In the genomic region with DNA sequence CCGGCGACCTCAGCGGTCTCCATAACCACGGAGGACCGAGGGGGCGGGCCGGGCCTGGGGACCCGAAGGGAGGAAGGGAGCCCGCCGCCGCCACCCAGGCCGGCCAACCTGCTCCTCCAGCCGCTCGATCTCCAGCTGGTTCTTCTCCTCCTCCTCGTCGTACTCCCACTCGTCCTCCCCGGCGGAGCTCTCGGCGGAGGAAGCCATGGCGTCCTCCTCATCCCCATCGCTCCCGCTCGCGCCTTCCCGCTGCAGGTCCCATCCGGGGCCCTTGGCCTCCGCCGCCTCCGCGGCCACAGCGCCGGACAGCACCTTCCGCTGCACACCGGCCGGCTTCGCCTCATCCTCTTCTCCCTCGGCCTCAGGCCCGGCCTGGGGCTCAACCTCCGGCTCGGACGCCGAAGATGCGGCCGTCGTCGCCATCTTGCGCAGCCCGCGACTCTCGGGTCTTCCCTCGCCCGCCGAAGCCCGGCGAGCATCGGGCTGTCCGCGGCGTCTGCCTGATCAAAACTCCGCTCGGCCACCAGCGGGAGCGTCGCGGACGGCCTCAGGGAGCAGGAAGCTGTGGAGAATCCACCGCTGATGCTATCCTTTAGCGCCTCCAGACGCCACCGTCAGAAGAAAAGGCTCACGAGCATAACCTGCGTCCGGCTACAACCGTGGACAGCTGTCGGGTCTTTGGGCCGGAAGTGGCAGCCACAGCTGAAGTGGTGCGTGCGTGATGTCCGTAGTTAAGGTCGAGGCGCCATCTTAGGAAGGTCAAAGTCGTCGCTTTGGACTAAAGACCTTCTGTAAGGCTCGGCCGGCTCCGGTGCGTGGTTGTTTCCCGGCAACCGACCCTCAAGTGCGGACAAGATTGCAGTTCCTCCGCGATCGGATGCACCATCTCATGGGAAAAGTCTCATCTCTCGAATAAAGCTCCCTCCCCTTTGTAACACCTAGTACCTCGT, we compare ENCODE assay signal across 8 mouse cellular contexts. TPM values are rescaled to one million over a fixed set of nuclear protein-coding genes. Genes with fewer than 3 reads are reported as not detected.
DNase-seq lines count a peak whose midpoint lies in the region; ATAC-seq and TF ChIP-seq lines count a peak whose summit lies in the region.

No protein-coding gene starts in this region.

- peak; percentile 25 to 70; a peak in 2 of 4 replicates for TF ChIP-seq POLR2A in MEL (IDR thresholded peaks at IDR 0.05; ENCODE audit: control insufficient read depth in 1 of 2, insufficient read depth in 1 of 2, low read depth in 1 of 2, low read length in 2 of 2, poor library complexity in 1 of 2)
- peak; percentile 47; the same call in 1 of the 2 replicates for TF ChIP-seq POLR2A in olfactory bulb, adult 2 months (IDR thresholded peaks at IDR 0.05; ENCODE audit: insufficient read depth, low read depth, low read length)
- TF ChIP-seq POLR2A in thymus, adult 2 months (IDR thresholded peaks at IDR 0.05; ENCODE audit: control insufficient read depth, extremely low read depth, insufficient read depth, low read length, poor library complexity): peak; percentile 73; the same call in 1 of the 2 replicates

- DNase-seq in MEL (ENCODE audit: low read depth, low spot score): peak; percentile 95
- DNase-seq in cerebellum, adult 18-20 months: peak; percentile 85 to 86
- DNase-seq in heart, postnatal 36 days: peak; percentile 85 to 94
- DNase-seq in layer of hippocampus, adult 2 months (ENCODE audit: low spot score in 2 of 2): peak; percentile 75 to 86
- peak; percentile 94 for DNase-seq in lung, embryonic 14.5 days
- DNase-seq in thymus, adult 2 months: peak; percentile 80

- peaks cover 0 to 12% of the 10 kb centered on the region in 2 experiments; a peak in 2 of 4 replicates for H3K4me1 ChIP-seq in MEL (ENCODE audit: control insufficient read depth in 1 of 2, insufficient read depth in 2 of 2, low read length in 2 of 2)
- H3K4me1 ChIP-seq in forebrain, embryonic 16.5 days (replicated peaks; ENCODE audit: control insufficient read depth, insufficient read depth, low read length): peaks cover 26% of the 10 kb centered on the region
- H3K4me1 ChIP-seq in lung, embryonic 14.5 days (ENCODE audit: insufficient read depth): no peaks in the 10 kb centered on the region
- peaks cover 18% of the 10 kb centered on the region for H3K4me1 ChIP-seq in olfactory bulb, adult 2 months (ENCODE audit: control insufficient read depth, insufficient read depth, low read length)
- H3K4me1 ChIP-seq in thymus, adult 2 months (replicated peaks; ENCODE audit: control insufficient read depth, insufficient read depth, low read length): peaks cover 22% of the 10 kb centered on the region

- ATAC-seq in forebrain, embryonic 16.5 days: peak; percentile 81
- peak; percentile 83 for ATAC-seq in lung, embryonic 14.5 days (ENCODE audit: insufficient read depth)

- TF ChIP-seq CTCF in MEL (IDR thresholded peaks at IDR 0.05 in 2 of 3, conservative IDR thresholded peaks at IDR 0.05 in 1 of 3; ENCODE audit: control insufficient read depth in 1 of 3, insufficient read depth in 1 of 3, low read depth in 2 of 3, low read length in 3 of 3, poor library complexity in 1 of 3, severe bottlenecking in 1 of 3): 0 out of 6 replicates have a peak, but pooled peaks of 1 of the 3 experiments have one; percentile 4
- TF ChIP-seq CTCF in layer of hippocampus, adult 2 months (conservative IDR thresholded peaks at IDR 0.05): no peak
- TF ChIP-seq CTCF in lung, embryonic 14.5 days (IDR thresholded peaks at IDR 0.05; ENCODE audit: low read depth): no peak
- no peak for TF ChIP-seq CTCF in olfactory bulb, adult 2 months (IDR thresholded peaks at IDR 0.05; ENCODE audit: insufficient read depth, low read depth, low read length)
- TF ChIP-seq CTCF in thymus, adult 2 months (IDR thresholded peaks at IDR 0.05; ENCODE audit: borderline replicate concordance, control insufficient read depth, extremely low read depth, insufficient read depth, low read length, poor library complexity): 0 out of 2 replicates have a peak, but pooled peaks have one; percentile 15

- peak overlapping the region; percentile 66 for H3K4me2 ChIP-seq in forebrain, embryonic 16.5 days (ENCODE audit: low read length)
- H3K4me2 ChIP-seq in lung, embryonic 14.5 days: peak overlapping the region; percentile 95

- H3K27me3 ChIP-seq in MEL (ENCODE audit: control insufficient read depth in 1 of 2, insufficient read depth in 2 of 2, low read length in 2 of 2): no peaks in the 10 kb centered on the region
- no peaks in the 10 kb centered on the region for H3K27me3 ChIP-seq in forebrain, embryonic 16.5 days (replicated peaks; ENCODE audit: control insufficient read depth, insufficient read depth, low read length)
- no peaks in the 10 kb centered on the region for H3K27me3 ChIP-seq in lung, embryonic 14.5 days (ENCODE audit: insufficient read depth, low read length)
- no peaks in the 10 kb centered on the region for H3K27me3 ChIP-seq in thymus, adult 2 months (ENCODE audit: control insufficient read depth, insufficient read depth, low read length)

- under 1% methylated on average over 90 of the region's 97 CpGs for WGBS in forebrain, embryonic 16.5 days
- WGBS in lung, embryonic 14.5 days: under 1% methylated on average over 94 of the region's 97 CpGs
- under 1% methylated on average over 97 of the region's 97 CpGs for WGBS in olfactory bulb, adult 2 months
- under 1% methylated on average over 96 of the region's 97 CpGs for WGBS in thymus, adult 2 months

- TF ChIP-seq EP300 in MEL (IDR thresholded peaks at IDR 0.05; ENCODE audit: low read depth in 1 of 2, low read length in 2 of 2): no peak

- H3K79me2 ChIP-seq in MEL (ENCODE audit: control insufficient read depth, insufficient read depth, low read length, poor library complexity): peaks cover 56% of the 10 kb centered on the region

- H3K4me3 ChIP-seq in MEL (ENCODE audit: control insufficient read depth in 1 of 2, insufficient read depth in 1 of 2, low read depth in 2 of 2, low read length in 2 of 2): peak overlapping the region; percentile 91 to 96
- H3K4me3 ChIP-seq in forebrain, embryonic 16.5 days (replicated peaks; ENCODE audit: low read length): peak overlapping the region; percentile 100
- peak overlapping the region; percentile 96 for H3K4me3 ChIP-seq in layer of hippocampus, adult 2 months
- peak overlapping the region; percentile 99 for H3K4me3 ChIP-seq in lung, embryonic 14.5 days (ENCODE audit: low read depth, low read length)
- peak overlapping the region; percentile 84 for H3K4me3 ChIP-seq in olfactory bulb, adult 2 months (ENCODE audit: insufficient read depth, low read depth, low read length)
- peak overlapping the region; percentile 73 for H3K4me3 ChIP-seq in thymus, adult 2 months (ENCODE audit: control insufficient read depth, insufficient read depth, low read length)

- H3K9me3 ChIP-seq in MEL (replicated peaks; ENCODE audit: insufficient read depth, low read length): no peaks in the 10 kb centered on the region
- no peaks in the 10 kb centered on the region for H3K9me3 ChIP-seq in forebrain, embryonic 16.5 days (ENCODE audit: control insufficient read depth, low read length)
- H3K9me3 ChIP-seq in lung, embryonic 14.5 days (ENCODE audit: low read depth, low read length): no peaks in the 10 kb centered on the region

- H3K9ac ChIP-seq in MEL (ENCODE audit: control insufficient read depth, low read depth, low read length, poor library complexity, severe bottlenecking): peak overlapping the region; percentile 96
- H3K9ac ChIP-seq in forebrain, embryonic 16.5 days (replicated peaks; ENCODE audit: low read depth, low read length): peak overlapping the region; percentile 89
- peak overlapping the region; percentile 92 for H3K9ac ChIP-seq in lung, embryonic 14.5 days

- intact Hi-C loops in heart, postnatal 36 days (cut with DNase I): loop anchor here (2.0 kb wide), 1 partner anchor 35 kb away; no protein-coding TSS in a partner anchor

- H3K36me3 ChIP-seq in MEL (ENCODE audit: control insufficient read depth in 1 of 2, insufficient read depth in 2 of 2, low read length in 2 of 2): peaks cover 0 to 8% of the 10 kb centered on the region in 2 experiments; a peak in 2 of 4 replicates
- H3K36me3 ChIP-seq in forebrain, embryonic 16.5 days (ENCODE audit: control insufficient read depth, insufficient read depth): peaks cover 4% of the 10 kb centered on the region; the same call in 1 of the 2 replicates
- H3K36me3 ChIP-seq in lung, embryonic 14.5 days (ENCODE audit: insufficient read depth): peaks cover 41% of the 10 kb centered on the region
- no peaks in the 10 kb centered on the region for H3K36me3 ChIP-seq in thymus, adult 2 months (ENCODE audit: control insufficient read depth, insufficient read depth, low read length)

- TF ChIP-seq RAD21 in MEL (IDR thresholded peaks at IDR 0.05; ENCODE audit: low read depth, low read length): no peak

- peak overlapping the region; percentile 94 for H3K27ac ChIP-seq in MEL (ENCODE audit: control insufficient read depth, low read depth, low read length)
- H3K27ac ChIP-seq in forebrain, embryonic 16.5 days (ENCODE audit: low read length): peak overlapping the region; percentile 99
- H3K27ac ChIP-seq in layer of hippocampus, adult 2 months: peak overlapping the region; percentile 100
- peak overlapping the region; percentile 99 for H3K27ac ChIP-seq in lung, embryonic 14.5 days (ENCODE audit: low read depth)
- H3K27ac ChIP-seq in olfactory bulb, adult 2 months (ENCODE audit: insufficient read depth, low read depth, low read length): peak overlapping the region; percentile 98
- peak overlapping the region; percentile 67 for H3K27ac ChIP-seq in thymus, adult 2 months (ENCODE audit: control insufficient read depth, insufficient read depth, low read length)

RNA-seq across cellular contexts. Expression of gene Sart3, which starts 0.8 kb away (rescaled TPM):
- 38.5 and 41.4 TPM in 2 replicates for total RNA-seq in MEL (2012; rRNA removed)
- polyA plus RNA-seq in MEL (2012; ENCODE audit: insufficient read depth in 1 of 2, insufficient read length in 2 of 2, low read depth in 1 of 2, low replicate concordance in 2 of 2, missing spikeins in 1 of 2): 10 to 100 TPM in 1 of 2 experiments, not detected in 1; 74.4 TPM
- 50.7 and 52.7 TPM in 2 replicates for polyA plus RNA-seq in forebrain, embryonic 16.5 days (2015; fragmentation: Nextera tagmentation; extraction: Ambion mirVana)
- 10 to 100 TPM; 12.4 to 16.6 TPM for total RNA-seq in heart, postnatal 36 days (2021)
- total RNA-seq in layer of hippocampus, adult 2 months (2021): 10 to 100 TPM; 53.5 to 54.4 TPM
- polyA plus RNA-seq in lung, embryonic 14.5 days (2014; fragmentation: Nextera tagmentation; extraction: Ambion mirVana): 53.8 and 63.1 TPM in 2 replicates
- not detected in 2 replicates for polyA plus RNA-seq in olfactory bulb, adult 2 months (2012; ENCODE audit: insufficient read depth, insufficient read length, low replicate concordance, missing spikeins)
- polyA plus RNA-seq in thymus, adult 2 months (2012; rRNA removed): 47.5 and 53.1 TPM in 2 replicates

RNA-seq across cellular contexts. Expression of gene Iscu, which starts 1.1 kb away (rescaled TPM):
- 84.1 and 95.7 TPM in 2 replicates for total RNA-seq in MEL (2012; rRNA removed)
- 100 to 1,000 TPM in 1 of 2 experiments, not detected in 1; 150 TPM for polyA plus RNA-seq in MEL (2012; ENCODE audit: insufficient read depth in 1 of 2, insufficient read length in 2 of 2, low read depth in 1 of 2, low replicate concordance in 2 of 2, missing spikeins in 1 of 2)
- polyA plus RNA-seq in forebrain, embryonic 16.5 days (2015; fragmentation: Nextera tagmentation; extraction: Ambion mirVana): 76.9 and 79.6 TPM in 2 replicates
- total RNA-seq in heart, postnatal 36 days (2021): 100 to 1,000 TPM; 164 to 172 TPM
- 100 to 1,000 TPM; 111 to 122 TPM for total RNA-seq in layer of hippocampus, adult 2 months (2021)
- 112 and 116 TPM in 2 replicates for polyA plus RNA-seq in lung, embryonic 14.5 days (2014; fragmentation: Nextera tagmentation; extraction: Ambion mirVana)
- not detected in 2 replicates for polyA plus RNA-seq in olfactory bulb, adult 2 months (2012; ENCODE audit: insufficient read depth, insufficient read length, low replicate concordance, missing spikeins)
- polyA plus RNA-seq in thymus, adult 2 months (2012; rRNA removed): 80.6 and 93.7 TPM in 2 replicates

RNA-seq across cellular contexts. Expression of gene Tmem119, which starts 28.8 kb away (rescaled TPM):
- not detected in 2 replicates for total RNA-seq in MEL (2012; rRNA removed)
- under 1 TPM in 1 of 2 experiments, not detected in 1; 0.13 TPM for polyA plus RNA-seq in MEL (2012; ENCODE audit: insufficient read depth in 1 of 2, insufficient read length in 2 of 2, low read depth in 1 of 2, low replicate concordance in 2 of 2, missing spikeins in 1 of 2)
- polyA plus RNA-seq in forebrain, embryonic 16.5 days (2015; fragmentation: Nextera tagmentation; extraction: Ambion mirVana): 4.4 and 7.9 TPM in 2 replicates
- 1 to 10 TPM; 5.6 to 5.9 TPM for total RNA-seq in heart, postnatal 36 days (2021)
- 10 to 100 TPM; 22.8 to 24.0 TPM for total RNA-seq in layer of hippocampus, adult 2 months (2021)
- 23.0 and 23.6 TPM in 2 replicates for polyA plus RNA-seq in lung, embryonic 14.5 days (2014; fragmentation: Nextera tagmentation; extraction: Ambion mirVana)
- not detected in 2 replicates for polyA plus RNA-seq in olfactory bulb, adult 2 months (2012; ENCODE audit: insufficient read depth, insufficient read length, low replicate concordance, missing spikeins)
- polyA plus RNA-seq in thymus, adult 2 months (2012; rRNA removed): 8.8 and 11.7 TPM in 2 replicates

RNA-seq across cellular contexts. Expression of gene Ficd, which starts 35.9 kb away (rescaled TPM):
- total RNA-seq in MEL (2012; rRNA removed): 1.8 and 2.5 TPM in 2 replicates
- 1 to 10 TPM in 1 of 2 experiments, not detected in 1; 2.7 TPM for polyA plus RNA-seq in MEL (2012; ENCODE audit: insufficient read depth in 1 of 2, insufficient read length in 2 of 2, low read depth in 1 of 2, low replicate concordance in 2 of 2, missing spikeins in 1 of 2)
- 9.2 and 9.6 TPM in 2 replicates for polyA plus RNA-seq in forebrain, embryonic 16.5 days (2015; fragmentation: Nextera tagmentation; extraction: Ambion mirVana)
- 1 to 10 TPM; 7.2 to 8.1 TPM for total RNA-seq in heart, postnatal 36 days (2021)
- 10 to 100 TPM; 12.2 to 12.5 TPM for total RNA-seq in layer of hippocampus, adult 2 months (2021)
- polyA plus RNA-seq in lung, embryonic 14.5 days (2014; fragmentation: Nextera tagmentation; extraction: Ambion mirVana): 3.6 and 4.3 TPM in 2 replicates
- polyA plus RNA-seq in olfactory bulb, adult 2 months (2012; ENCODE audit: insufficient read depth, insufficient read length, low replicate concordance, missing spikeins): not detected in 2 replicates
- polyA plus RNA-seq in thymus, adult 2 months (2012; rRNA removed): 8.0 and 8.2 TPM in 2 replicates

RNA-seq across cellular contexts. Expression of gene 1700069L16Rik, which starts 46.9 kb away (rescaled TPM):
- total RNA-seq in MEL (2012; rRNA removed): not detected in 2 replicates
- not detected for polyA plus RNA-seq in MEL (2012; ENCODE audit: insufficient read depth in 1 of 2, insufficient read length in 2 of 2, low read depth in 1 of 2, low replicate concordance in 2 of 2, missing spikeins in 1 of 2)
- polyA plus RNA-seq in forebrain, embryonic 16.5 days (2015; fragmentation: Nextera tagmentation; extraction: Ambion mirVana): not detected in 2 replicates
- not detected for total RNA-seq in heart, postnatal 36 days (2021)
- not detected for total RNA-seq in layer of hippocampus, adult 2 months (2021)
- 0.38 TPM in 1 of 2 replicates, not detected in the other for polyA plus RNA-seq in lung, embryonic 14.5 days (2014; fragmentation: Nextera tagmentation; extraction: Ambion mirVana)
- not detected in 2 replicates for polyA plus RNA-seq in olfactory bulb, adult 2 months (2012; ENCODE audit: insufficient read depth, insufficient read length, low replicate concordance, missing spikeins)
- not detected in 2 replicates for polyA plus RNA-seq in thymus, adult 2 months (2012; rRNA removed)

Comparison
In these comparisons a context has a peak if more than half of its experiments do, and no peak if none do; other contexts are left out.
1. Peak in every context shown above with its lines: DNase-seq, ATAC-seq, H3K4me3 ChIP-seq and H3K27ac ChIP-seq.